ENCODE assay signal across 11 mouse cellular contexts in genomic region chr11:79713678-79714077, GRCm38 (mm10).
DNase-seq lines count a peak whose midpoint lies in the region; ATAC-seq and TF ChIP-seq lines count a peak whose summit lies in the region.
"Had no signal": no experiment of that assay in that cellular context is flagged by ENCODE, and none has a peak within 500 bp of the region (broad histone marks: within the 10 kb centered on the region; RNA-seq: fewer than 3 reads in every experiment).

No protein-coding gene starts in this region.

- H3K4me1 ChIP-seq in embryonic facial prominence, embryonic 13.5 days: peaks cover 56% of the 10 kb centered on the region
- H3K4me1 ChIP-seq in embryonic facial prominence, embryonic 10.5 days: peaks cover 65% of the 10 kb centered on the region
- peaks cover 39% of the 10 kb centered on the region for H3K4me1 ChIP-seq in liver, adult 2 months (ENCODE audit: control insufficient read depth, insufficient read depth, low read length)
- H3K4me1 ChIP-seq in liver, embryonic 12.5 days: peaks cover 35% of the 10 kb centered on the region
- H3K4me1 ChIP-seq in limb, embryonic 14.5 days (ENCODE audit: control insufficient read depth, insufficient read depth, low read length): peaks cover 18% of the 10 kb centered on the region

- no peak overlapping the region for H3K4me3 ChIP-seq in embryonic facial prominence, embryonic 13.5 days
- no peak overlapping the region for H3K4me3 ChIP-seq in embryonic facial prominence, embryonic 10.5 days
- peak overlapping the region; percentile 41 for H3K4me3 ChIP-seq in liver, adult 2 months (ENCODE audit: insufficient read depth, low read depth, low read length)
- H3K4me3 ChIP-seq in liver, embryonic 12.5 days: no peak overlapping the region
- H3K4me3 ChIP-seq in limb, embryonic 14.5 days (replicated peaks; ENCODE audit: low read length): 0 out of 2 replicates have a peak overlapping the region, but pooled peaks have one; percentile 76

- no peak overlapping the region for H3K27ac ChIP-seq in embryonic facial prominence, embryonic 13.5 days
- H3K27ac ChIP-seq in embryonic facial prominence, embryonic 10.5 days (replicated peaks): no peak overlapping the region
- peak overlapping the region; percentile 83 for H3K27ac ChIP-seq in liver, adult 2 months (replicated peaks; ENCODE audit: insufficient read depth, low read depth, low read length)
- H3K27ac ChIP-seq in liver, embryonic 12.5 days: no peak overlapping the region
- H3K27ac ChIP-seq in limb, embryonic 14.5 days (replicated peaks; ENCODE audit: low read depth, low read length): no peak overlapping the region

- no peak for TF ChIP-seq CTCF in liver, adult 2 months (IDR thresholded peaks at IDR 0.05; ENCODE audit: low read depth, low read length)

- H3K27me3 ChIP-seq in embryonic facial prominence, embryonic 13.5 days: peaks cover 40% of the 10 kb centered on the region
- H3K27me3 ChIP-seq in embryonic facial prominence, embryonic 10.5 days (replicated peaks; ENCODE audit: low read depth, poor library complexity, severe bottlenecking): peaks cover 76% of the 10 kb centered on the region
- no peaks in the 10 kb centered on the region for H3K27me3 ChIP-seq in liver, adult 2 months (ENCODE audit: control insufficient read depth, insufficient read depth, low read length)
- H3K27me3 ChIP-seq in liver, embryonic 12.5 days (replicated peaks): peaks cover 74% of the 10 kb centered on the region
- H3K27me3 ChIP-seq in limb, embryonic 14.5 days (ENCODE audit: control insufficient read depth, insufficient read depth, low read length): peaks cover 27% of the 10 kb centered on the region

- no peak for DNase-seq in embryonic facial prominence, embryonic 10.5 days (ENCODE audit: low spot score)
- peak; percentile 79 for DNase-seq in liver, adult 2 months (ENCODE audit: extremely low read depth, low read depth, low spot score)
- peak; percentile 20 for DNase-seq in NIH3T3 (ENCODE audit: low read depth)
- DNase-seq in limb, embryonic 14.5 days (ENCODE audit: low spot score): no peak
- no peak for DNase-seq in adipocyte (ENCODE audit: low spot score)
- no peak for DNase-seq in urinary bladder, postnatal 4 days (ENCODE audit: low spot score in 2 of 2)
- DNase-seq: cerebellum, adult 11-12 months; left cerebral cortex, postnatal 4 days had no signal

- WGBS in embryonic facial prominence, embryonic 13.5 days: 48% methylated on average over 4 of the region's 4 CpGs
- WGBS in embryonic facial prominence, embryonic 10.5 days: 55% methylated on average over 4 of the region's 4 CpGs
- WGBS in liver, adult 2 months: 17% methylated on average over 4 of the region's 4 CpGs
- 49% methylated on average over 4 of the region's 4 CpGs for WGBS in liver, embryonic 12.5 days (ENCODE audit: insufficient replicate concordance)
- WGBS in limb, embryonic 14.5 days: 52% methylated on average over 4 of the region's 4 CpGs

- H3K9me3 ChIP-seq in embryonic facial prominence, embryonic 13.5 days: no peaks in the 10 kb centered on the region
- H3K9me3 ChIP-seq in embryonic facial prominence, embryonic 10.5 days: no peaks in the 10 kb centered on the region
- no peaks in the 10 kb centered on the region for H3K9me3 ChIP-seq in liver, embryonic 12.5 days (replicated peaks)
- no peaks in the 10 kb centered on the region for H3K9me3 ChIP-seq in limb, embryonic 14.5 days (ENCODE audit: control insufficient read depth, low read length)

- no peak overlapping the region for H3K9ac ChIP-seq in embryonic facial prominence, embryonic 13.5 days
- peak overlapping the region; percentile 96 for H3K9ac ChIP-seq in liver, adult 2 months (ENCODE audit: low read depth, low read length)
- H3K9ac ChIP-seq in liver, embryonic 12.5 days: no peak overlapping the region
- H3K9ac ChIP-seq in limb, embryonic 14.5 days (ENCODE audit: low read depth, low read length, severe bottlenecking): no peak overlapping the region

- no peak for TF ChIP-seq POLR2A in liver, adult 2 months (IDR thresholded peaks at IDR 0.05; ENCODE audit: extremely low read depth, insufficient read depth, low read length)
- no peak for TF ChIP-seq POLR2A in limb, embryonic 14.5 days (IDR thresholded peaks at IDR 0.05; ENCODE audit: borderline replicate concordance, extremely low read depth, insufficient read depth, insufficient read length)

- peak overlapping the region; percentile 94 for H3K4me2 ChIP-seq in embryonic facial prominence, embryonic 13.5 days
- no peak overlapping the region for H3K4me2 ChIP-seq in liver, embryonic 12.5 days
- H3K4me2 ChIP-seq in limb, embryonic 14.5 days (replicated peaks; ENCODE audit: low read depth, low read length, severe bottlenecking): peak overlapping the region; percentile 98; the same call in 1 of the 2 replicates

- H3K36me3 ChIP-seq in embryonic facial prominence, embryonic 13.5 days: no peaks in the 10 kb centered on the region
- no peaks in the 10 kb centered on the region for H3K36me3 ChIP-seq in embryonic facial prominence, embryonic 10.5 days (replicated peaks)
- no peaks in the 10 kb centered on the region for H3K36me3 ChIP-seq in liver, adult 2 months (ENCODE audit: control insufficient read depth, insufficient read depth, low read length)
- H3K36me3 ChIP-seq in liver, embryonic 12.5 days: no peaks in the 10 kb centered on the region
- H3K36me3 ChIP-seq in limb, embryonic 14.5 days (ENCODE audit: control insufficient read depth, insufficient read depth, low read length): peaks cover 3% of the 10 kb centered on the region; the same call in 1 of the 2 replicates

- peaks cover 30% of the 10 kb centered on the region; the same call in 1 of the 2 replicates for H3K79me2 ChIP-seq in liver, adult 2 months (ENCODE audit: control insufficient read depth, insufficient read depth, low read length)

- no peak for ATAC-seq in embryonic facial prominence, embryonic 13.5 days (ENCODE audit: insufficient number of reproducible peaks, insufficient read depth, low FRiP score, low TSS enrichment, low read depth)
- no peak for ATAC-seq in liver, embryonic 12.5 days
- ATAC-seq in limb, embryonic 14.5 days (ENCODE audit: low FRiP score, low read depth): no peak
- ATAC-seq: inflammation-experienced regulatory T-cells, adult 6 months had no signal

Comparison
In these comparisons a context has a peak if more than half of its experiments do, and no peak if none do; other contexts are left out.
1. H3K4me3 ChIP-seq: peak in liver, adult 2 months (single experiment) and limb, embryonic 14.5 days (single experiment); none in embryonic facial prominence, embryonic 13.5 days (single experiment), embryonic facial prominence, embryonic 10.5 days (single experiment) and liver, embryonic 12.5 days (single experiment).
2. DNase-seq: peak in liver, adult 2 months (single experiment) and NIH3T3 (single experiment); none in embryonic facial prominence, embryonic 10.5 days (single experiment), limb, embryonic 14.5 days (single experiment), adipocyte (single experiment) and urinary bladder, postnatal 4 days (0 of 2).